Mouse (Mus musculus): ENCODE measurements around the gene Gpr83. TPM values are rescaled to one million over a fixed set of nuclear protein-coding genes. Genes with fewer than 3 reads are reported as not detected.

Gene Gpr83
- total RNA-seq (2014; rRNA removed; ENCODE audit: low replicate concordance) (0.15 TPM in 1 of 2 replicates, not detected in the other), polyA plus RNA-seq (2015; fragmentation: Nextera tagmentation; extraction: Ambion mirVana) (0.04 TPM in 1 of 2 replicates, not detected in the other)

- ATAC-seq (ENCODE audit: insufficient read depth, low read depth) (peak; percentile 39; the same call in 1 of the 2 replicates), DNase-seq (ENCODE audit: low spot score) (peak; percentile 30)
- Histone ChIP-seq H3K4me1 (ENCODE audit: control insufficient read depth, insufficient read depth) (no peaks in the 10 kb centered on the region), H3K4me2 (ENCODE audit: low read depth, low read length) (peak within 1 kb of the TSS; percentile 60), H3K27ac (ENCODE audit: low read depth) (no peak within 1 kb of the TSS), H3K4me3 (ENCODE audit: low read depth, low read length) (peak within 1 kb of the TSS; percentile 38), H3K9me3 (replicated peaks; ENCODE audit: control insufficient read depth, low read length) (no peaks in the 10 kb centered on the region), H3K27me3 (ENCODE audit: control insufficient read depth, insufficient read depth, low read length) (peaks cover 73% of the 10 kb centered on the region), H3K36me3 (replicated peaks; ENCODE audit: control insufficient read depth, insufficient read depth, low read length) (no peaks in the 10 kb centered on the region), H3K9ac (replicated peaks; ENCODE audit: low read depth, low read length) (no peak within 1 kb of the TSS)
- TF ChIP-seq CTCF (IDR thresholded peaks at IDR 0.05; ENCODE audit: low read depth) (no peak), EP300 (IDR thresholded peaks at IDR 0.05; ENCODE audit: low read depth) (no peak)
- WGBS: 2% methylated on average over 47 of the region's 47 CpGs
Observed at GRCm38 (mm10) chr9:14859868-14860639, at the start of gene Gpr83. Gene Gpr83, plus strand, starts transcription at chr9:14860210.

DNA sequence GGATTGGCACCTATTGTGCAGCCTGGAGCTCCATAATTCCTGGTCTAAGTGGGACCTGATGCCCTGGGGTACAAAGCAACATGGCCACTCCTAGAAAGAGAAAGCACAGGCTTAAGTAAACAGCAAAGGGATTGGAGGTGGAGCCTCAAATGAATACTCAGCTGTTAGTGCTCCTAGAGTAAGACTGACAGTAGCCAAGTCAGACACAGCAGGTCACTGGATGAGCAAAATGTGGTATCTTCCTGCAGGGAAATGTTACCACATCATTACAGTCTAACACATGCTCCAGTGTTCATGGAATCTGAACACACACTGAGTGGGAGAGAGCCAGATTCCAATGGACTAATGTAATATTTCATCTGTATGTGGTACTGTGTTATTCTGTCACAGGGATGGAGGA, 38.6 kb upstream of the Gpr83 start:
- no peaks in the 10 kb centered on the region for H3K4me1 ChIP-seq (ENCODE audit: control insufficient read depth, insufficient read depth)
- no peak overlapping the region for H3K4me3 ChIP-seq (ENCODE audit: low read depth, low read length)
- no peak for ATAC-seq (ENCODE audit: insufficient read depth, low read depth)
- no peak for DNase-seq (ENCODE audit: low spot score)
- no peak overlapping the region for H3K4me2 ChIP-seq (ENCODE audit: low read depth, low read length)
- TF ChIP-seq CTCF (IDR thresholded peaks at IDR 0.05; ENCODE audit: low read depth) (no peak), EP300 (IDR thresholded peaks at IDR 0.05; ENCODE audit: low read depth) (no peak)
- no peak overlapping the region for H3K27ac ChIP-seq (ENCODE audit: low read depth)
- no peaks in the 10 kb centered on the region for H3K27me3 ChIP-seq (ENCODE audit: control insufficient read depth, insufficient read depth, low read length)
- no peaks in the 10 kb centered on the region for H3K9me3 ChIP-seq (replicated peaks; ENCODE audit: control insufficient read depth, low read length)
- peaks cover 62% of the 10 kb centered on the region for H3K36me3 ChIP-seq (replicated peaks; ENCODE audit: control insufficient read depth, insufficient read depth, low read length)
- H3K9ac ChIP-seq (replicated peaks; ENCODE audit: low read depth, low read length): no peak overlapping the region

- no peaks in the 10 kb centered on the region for H3K4me1 ChIP-seq (ENCODE audit: control insufficient read depth, insufficient read depth)
- no peaks in the 10 kb centered on the region for H3K9me3 ChIP-seq (replicated peaks; ENCODE audit: control insufficient read depth, low read length)
- H3K36me3 ChIP-seq (replicated peaks; ENCODE audit: control insufficient read depth, insufficient read depth, low read length): peaks cover 47% of the 10 kb centered on the region; the same call in 1 of the 2 replicates
- no peak for ATAC-seq (ENCODE audit: insufficient read depth, low read depth)
- H3K4me3 ChIP-seq (ENCODE audit: low read depth, low read length): no peak overlapping the region
- DNase-seq (ENCODE audit: low spot score): no peak
- TF ChIP-seq CTCF (IDR thresholded peaks at IDR 0.05; ENCODE audit: low read depth) (no peak), EP300 (IDR thresholded peaks at IDR 0.05; ENCODE audit: low read depth) (no peak)
- H3K4me2 ChIP-seq (ENCODE audit: low read depth, low read length): no peak overlapping the region
- no peak overlapping the region for H3K27ac ChIP-seq (ENCODE audit: low read depth)
- H3K27me3 ChIP-seq (ENCODE audit: control insufficient read depth, insufficient read depth, low read length): no peaks in the 10 kb centered on the region
- H3K9ac ChIP-seq (replicated peaks; ENCODE audit: low read depth, low read length): no peak overlapping the region
- WGBS: 81% methylated on average over 5 of the region's 5 CpGs
Observed at GRCm38 (mm10) chr9:14824840-14825239, 35.2 kb upstream of the Gpr83 start.

DNA sequence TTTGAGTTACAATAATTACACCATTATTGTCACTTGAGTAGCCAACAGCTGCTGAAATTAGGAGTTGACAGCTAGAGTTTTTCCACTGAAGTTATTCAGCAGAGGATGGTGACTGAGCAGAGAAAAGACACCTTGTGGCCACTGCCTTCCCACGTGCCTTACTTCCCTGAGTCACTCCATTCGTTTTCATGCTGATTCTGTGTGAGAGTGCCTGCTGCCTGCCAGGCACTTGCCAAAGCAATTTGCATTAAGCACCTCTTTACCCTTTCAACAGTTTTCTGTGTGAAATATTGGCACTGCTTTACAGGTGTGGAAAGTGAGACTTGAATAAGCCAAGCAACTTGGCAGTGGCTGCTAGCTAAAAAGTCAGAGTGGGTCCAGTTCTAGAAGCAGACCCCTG, 32.1 kb upstream of the Gpr83 start:
- no peak for DNase-seq (ENCODE audit: low spot score)
- Histone ChIP-seq H3K4me1 (ENCODE audit: control insufficient read depth, insufficient read depth) (no peaks in the 10 kb centered on the region), H3K9me3 (replicated peaks; ENCODE audit: control insufficient read depth, low read length) (no peaks in the 10 kb centered on the region), H3K4me2 (ENCODE audit: low read depth, low read length) (no peak overlapping the region), H3K27me3 (ENCODE audit: control insufficient read depth, insufficient read depth, low read length) (no peaks in the 10 kb centered on the region), H3K27ac (ENCODE audit: low read depth) (no peak overlapping the region), H3K9ac (replicated peaks; ENCODE audit: low read depth, low read length) (no peak overlapping the region), H3K4me3 (ENCODE audit: low read depth, low read length) (no peak overlapping the region), H3K36me3 (replicated peaks; ENCODE audit: control insufficient read depth, insufficient read depth, low read length) (peaks cover 53% of the 10 kb centered on the region)
- no peak for ATAC-seq (ENCODE audit: insufficient read depth, low read depth)
- 47% methylated on average over 2 of the region's 2 CpGs for WGBS
- TF ChIP-seq EP300 (IDR thresholded peaks at IDR 0.05; ENCODE audit: low read depth) (no peak), CTCF (IDR thresholded peaks at IDR 0.05; ENCODE audit: low read depth) (no peak)

GRCm38 (mm10) chr9:14832046-14832445, 28.0 kb upstream of the Gpr83 start:
- Histone ChIP-seq H3K27ac (ENCODE audit: low read depth) (no peak overlapping the region), H3K4me3 (ENCODE audit: low read depth, low read length) (no peak overlapping the region), H3K9ac (replicated peaks; ENCODE audit: low read depth, low read length) (no peak overlapping the region), H3K4me1 (ENCODE audit: control insufficient read depth, insufficient read depth) (no peaks in the 10 kb centered on the region), H3K27me3 (ENCODE audit: control insufficient read depth, insufficient read depth, low read length) (no peaks in the 10 kb centered on the region), H3K36me3 (replicated peaks; ENCODE audit: control insufficient read depth, insufficient read depth, low read length) (peaks cover 63% of the 10 kb centered on the region), H3K4me2 (ENCODE audit: low read depth, low read length) (no peak overlapping the region), H3K9me3 (replicated peaks; ENCODE audit: control insufficient read depth, low read length) (no peaks in the 10 kb centered on the region)
- DNase-seq (ENCODE audit: low spot score) (no peak), ATAC-seq (ENCODE audit: insufficient read depth, low read depth) (no peak)
- WGBS: 79% methylated on average over 5 of the region's 5 CpGs
- TF ChIP-seq EP300 (IDR thresholded peaks at IDR 0.05; ENCODE audit: low read depth): no peak
- TF ChIP-seq CTCF (IDR thresholded peaks at IDR 0.05; ENCODE audit: low read depth): peak; percentile 20; the same call in 1 of the 2 replicates

Measured in heart, postnatal 0 days (tissue).